Mouse (Mus musculus): ENCODE data around the gene Igsf8. TPM values are rescaled to one million over a fixed set of nuclear protein-coding genes. Genes with fewer than 3 reads are reported as not detected.
"Not testable (repeated sequence)": the region's sequence is repeated elsewhere in the genome, so short reads cannot be mapped to it uniquely, and the experiment has no call there.

Igsf8 gene
- polyA plus RNA-seq, 2 experiments = 11.0 to 15.4 TPM

- ATAC-seq (ENCODE audit: insufficient read depth) (no peak), DNase-seq (ENCODE audit: low read depth in 3 of 3, low spot score in 3 of 3) (no peak)
- no peaks in the 10 kb centered on the region for H3K9me3 ChIP-seq (ENCODE audit: control insufficient read depth, low read length)
- H3K4me1 ChIP-seq (replicated peaks; ENCODE audit: control insufficient read depth in 2 of 2, insufficient read depth in 2 of 2, low read length in 1 of 2) = no peaks in the 10 kb centered on the region; a peak in 1 of 4 replicates
- no peak overlapping the region for H3K27ac ChIP-seq
- H3K4me3 ChIP-seq (ENCODE audit: insufficient read depth in 1 of 2, low read depth in 2 of 2, low read length in 2 of 2) = no peak overlapping the region
- no peak overlapping the region for H3K9ac ChIP-seq (replicated peaks)
- TF ChIP-seq EP300 (IDR thresholded peaks at IDR 0.05; ENCODE audit: low read depth) = no peak
- WGBS (ENCODE audit: insufficient replicate concordance) = 59% methylated on average over 2 of the region's 2 CpGs
- H3K4me2 ChIP-seq (ENCODE audit: low read depth) = no peak overlapping the region
- H3K36me3 ChIP-seq (replicated peaks; ENCODE audit: control insufficient read depth, insufficient read depth, low read depth) = no peaks in the 10 kb centered on the region
- H3K27me3 ChIP-seq (ENCODE audit: control insufficient read depth, insufficient read depth, low read length) = no peaks in the 10 kb centered on the region
Observed at GRCm38 (mm10) chr1:172228209-172228608, 33.2 kb upstream of the Igsf8 start.

GRCm38 (mm10) chr1:172229215-172229614 lies 32.2 kb upstream of the Igsf8 start:
- H3K4me2 ChIP-seq (ENCODE audit: low read depth) = no peak overlapping the region
- no peaks in the 10 kb centered on the region for H3K9me3 ChIP-seq (ENCODE audit: control insufficient read depth, low read length)
- no peak overlapping the region for H3K27ac ChIP-seq
- no peak overlapping the region for H3K4me3 ChIP-seq (ENCODE audit: insufficient read depth in 1 of 2, low read depth in 2 of 2, low read length in 2 of 2)
- DNase-seq (ENCODE audit: low read depth in 3 of 3, low spot score in 3 of 3) = no peak
- no peaks in the 10 kb centered on the region; a peak in 1 of 4 replicates for H3K4me1 ChIP-seq (replicated peaks; ENCODE audit: control insufficient read depth in 2 of 2, insufficient read depth in 2 of 2, low read length in 1 of 2)
- 82% methylated on average over 1 of the region's 1 CpGs for WGBS (ENCODE audit: insufficient replicate concordance)
- H3K27me3 ChIP-seq (ENCODE audit: control insufficient read depth, insufficient read depth, low read length) = no peaks in the 10 kb centered on the region
- no peak overlapping the region for H3K9ac ChIP-seq (replicated peaks)
- TF ChIP-seq EP300 (IDR thresholded peaks at IDR 0.05; ENCODE audit: low read depth) (no peak), CTCF (IDR thresholded peaks at IDR 0.05; ENCODE audit: low read depth) (no peak)
- H3K36me3 ChIP-seq (replicated peaks; ENCODE audit: control insufficient read depth, insufficient read depth, low read depth) = no peaks in the 10 kb centered on the region
- ATAC-seq (ENCODE audit: insufficient read depth) = no peak

GRCm38 (mm10) chr1:172240945-172241708 lies 20.3 kb upstream of the Igsf8 start:
- Histone ChIP-seq H3K9ac (replicated peaks) (no peak overlapping the region), H3K27ac (no peak overlapping the region), H3K4me1 (replicated peaks; ENCODE audit: control insufficient read depth in 2 of 2, insufficient read depth in 2 of 2, low read length in 1 of 2) (no peaks in the 10 kb centered on the region; a peak in 2 of 4 replicates), H3K27me3 (ENCODE audit: control insufficient read depth, insufficient read depth, low read length) (peaks cover 15% of the 10 kb centered on the region), H3K4me2 (ENCODE audit: low read depth) (no peak overlapping the region), H3K9me3 (ENCODE audit: control insufficient read depth, low read length) (no peaks in the 10 kb centered on the region), H3K36me3 (replicated peaks; ENCODE audit: control insufficient read depth, insufficient read depth, low read depth) (no peaks in the 10 kb centered on the region), H3K4me3 (ENCODE audit: insufficient read depth in 1 of 2, low read depth in 2 of 2, low read length in 2 of 2) (no peak overlapping the region)
- ATAC-seq (ENCODE audit: insufficient read depth) = no peak
- DNase-seq (ENCODE audit: low read depth in 3 of 3, low spot score in 3 of 3) = no peak
- TF ChIP-seq CTCF (IDR thresholded peaks at IDR 0.05; ENCODE audit: low read depth) = no peak
- TF ChIP-seq EP300 (IDR thresholded peaks at IDR 0.05; ENCODE audit: low read depth) = no peak
- 24% methylated on average over 6 of the region's 6 CpGs for WGBS (ENCODE audit: insufficient replicate concordance)

- 38% methylated on average over 2 of the region's 2 CpGs for WGBS (ENCODE audit: insufficient replicate concordance)
- H3K36me3 ChIP-seq (replicated peaks; ENCODE audit: control insufficient read depth, insufficient read depth, low read depth) = no peaks in the 10 kb centered on the region
- no peak overlapping the region for H3K4me2 ChIP-seq (ENCODE audit: low read depth)
- H3K4me3 ChIP-seq (ENCODE audit: insufficient read depth in 1 of 2, low read depth in 2 of 2, low read length in 2 of 2) = no peak overlapping the region
- DNase-seq (ENCODE audit: low read depth in 3 of 3, low spot score in 3 of 3) = no peak
- no peak overlapping the region for H3K27ac ChIP-seq
- H3K27me3 ChIP-seq (ENCODE audit: control insufficient read depth, insufficient read depth, low read length) = peaks cover 15% of the 10 kb centered on the region
- no peak for TF ChIP-seq EP300 (IDR thresholded peaks at IDR 0.05; ENCODE audit: low read depth)
- no peak for TF ChIP-seq CTCF (IDR thresholded peaks at IDR 0.05; ENCODE audit: low read depth)
- H3K4me1 ChIP-seq (replicated peaks; ENCODE audit: control insufficient read depth in 2 of 2, insufficient read depth in 2 of 2, low read length in 1 of 2) = no peaks in the 10 kb centered on the region; a peak in 2 of 4 replicates
- ATAC-seq (ENCODE audit: insufficient read depth) = no peak
- H3K9ac ChIP-seq (replicated peaks) = no peak overlapping the region
- H3K9me3 ChIP-seq (ENCODE audit: control insufficient read depth, low read length) = no peaks in the 10 kb centered on the region
Observed at GRCm38 (mm10) chr1:172242401-172242800, 19.0 kb upstream of the Igsf8 start.

GRCm38 (mm10) chr1:172243547-172244205 lies 17.8 kb upstream of the Igsf8 start:
- Histone ChIP-seq H3K4me3 (ENCODE audit: insufficient read depth in 1 of 2, low read depth in 2 of 2, low read length in 2 of 2) (no peak overlapping the region), H3K27me3 (ENCODE audit: control insufficient read depth, insufficient read depth, low read length) (peaks cover 15% of the 10 kb centered on the region), H3K4me2 (ENCODE audit: low read depth) (no peak overlapping the region), H3K27ac (no peak overlapping the region), H3K9me3 (ENCODE audit: control insufficient read depth, low read length) (no peaks in the 10 kb centered on the region), H3K9ac (replicated peaks) (no peak overlapping the region), H3K36me3 (replicated peaks; ENCODE audit: control insufficient read depth, insufficient read depth, low read depth) (no peaks in the 10 kb centered on the region), H3K4me1 (replicated peaks; ENCODE audit: control insufficient read depth in 2 of 2, insufficient read depth in 2 of 2, low read length in 1 of 2) (no peaks in the 10 kb centered on the region; a peak in 2 of 4 replicates)
- 26% methylated on average over 16 of the region's 16 CpGs for WGBS (ENCODE audit: insufficient replicate concordance)
- DNase-seq (ENCODE audit: low read depth in 3 of 3, low spot score in 3 of 3) (no peak), ATAC-seq (ENCODE audit: insufficient read depth) (no peak)
- TF ChIP-seq EP300 (IDR thresholded peaks at IDR 0.05; ENCODE audit: low read depth) (no peak), CTCF (IDR thresholded peaks at IDR 0.05; ENCODE audit: low read depth) (peak; percentile 24; the same call in 1 of the 2 replicates)

- H3K9me3 ChIP-seq (ENCODE audit: control insufficient read depth, low read length); H3K4me1 ChIP-seq (replicated peaks; ENCODE audit: control insufficient read depth in 2 of 2, insufficient read depth in 2 of 2, low read length in 1 of 2); ATAC-seq (ENCODE audit: insufficient read depth); DNase-seq (ENCODE audit: low read depth in 3 of 3, low spot score in 3 of 3); H3K4me3 ChIP-seq (ENCODE audit: insufficient read depth in 1 of 2, low read depth in 2 of 2, low read length in 2 of 2); H3K27ac ChIP-seq; H3K9ac ChIP-seq (replicated peaks); H3K36me3 ChIP-seq (replicated peaks; ENCODE audit: control insufficient read depth, insufficient read depth, low read depth): not testable (repeated sequence)
- peaks cover 15% of the 10 kb centered on the region for H3K27me3 ChIP-seq (ENCODE audit: control insufficient read depth, insufficient read depth, low read length)
- WGBS (ENCODE audit: insufficient replicate concordance) = 28% methylated on average over 22 of the region's 23 CpGs
- 0 out of 2 replicates have a peak overlapping the region, but pooled peaks have one; percentile 15 for H3K4me2 ChIP-seq (ENCODE audit: low read depth)
Observed at GRCm38 (mm10) chr1:172244645-172245044, 16.8 kb upstream of the Igsf8 start.
